13 mouse cellular contexts compared by ENCODE assay signal in genomic region chr10:25342801-25343200, GRCm38 (mm10).
"Had no signal": no experiment of that assay in that cellular context is flagged by ENCODE, and none has a peak within 500 bp of the region (broad histone marks: within the 10 kb centered on the region; RNA-seq: fewer than 3 reads in every experiment).

No protein-coding gene starts in this region.

- DNase-seq: lung, adult 18-20 months; lung, embryonic 14.5 days; lung, postnatal 10 days; lung, postnatal 4 days; retina, postnatal 1 day; right cerebral cortex, adult 18-20 months; right cerebral cortex, postnatal 25 days; thymus, adult 18-20 months; thymus, postnatal 14 days had no signal

- ATAC-seq: midbrain, embryonic 13.5 days; midbrain, embryonic 15.5 days had no signal

- H3K27me3 ChIP-seq: megakaryocyte, embryonic 14.5 days; midbrain, embryonic 13.5 days; midbrain, embryonic 15.5 days; neural tube, embryonic 12.5 days had no signal

- H3K36me3 ChIP-seq: midbrain, embryonic 13.5 days; midbrain, embryonic 15.5 days; neural tube, embryonic 12.5 days had no signal
